Mouse (Mus musculus) erythroblast, embryonic 14.5 days (primary cell): ENCODE measurements around the gene Zfand6.

Experiments used
- GATA1 ChIP-seq: IDR thresholded peaks from 2 replicates; pipeline ENCODE4 v1.6.1; 2012; ENCODE audit warnings: low read length, inconsistent platforms, mixed read lengths
- TAL1 ChIP-seq: IDR thresholded peaks from 3 replicates; pipeline ENCODE4 v1.6.1; 2012; ENCODE audit warnings: low read length, inconsistent platforms, mixed read lengths

DNA sequence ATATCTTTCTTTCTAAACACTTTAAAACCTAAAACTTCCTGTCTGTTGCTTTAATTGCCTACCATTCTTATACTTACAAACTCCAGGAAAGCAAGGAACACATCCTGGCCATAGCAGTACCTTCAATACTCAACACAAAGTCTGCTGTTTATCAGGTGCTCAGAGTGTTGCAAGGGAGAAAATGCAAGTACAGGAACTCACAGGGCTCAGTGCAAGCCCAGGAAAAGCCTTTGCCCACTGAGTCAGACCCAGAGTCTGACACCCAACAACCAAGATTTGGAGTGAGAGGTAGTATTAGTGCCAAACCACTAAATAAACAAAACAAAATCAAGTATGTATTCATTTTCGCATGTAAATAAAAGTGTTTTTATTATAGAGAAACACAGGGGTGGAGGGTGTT lies 5.1 kb downstream of the Zfand6 start:
- TF ChIP-seq TAL1 = no peak
- TF ChIP-seq GATA1 = no peak
